Mouse (Mus musculus): ENCODE data around the gene Rsph3b. TPM values are rescaled to one million over a fixed set of nuclear protein-coding genes. Genes with fewer than 3 reads are reported as not detected.

Gene Rsph3b
- total and polyA plus RNA-seq, 3 experiments: 6.8 to 14.7 TPM; not detected in 1

Other genes starting within 250 kb of the Rsph3b start
- gene Ezr, start 165.9 kb downstream of the Rsph3b start, total RNA-seq (2012; rRNA removed): 43.0 and 48.7 TPM in 2 replicates
- gene Ezr, start 165.9 kb downstream of the Rsph3b start, polyA plus RNA-seq (2012; ENCODE audit: insufficient read depth in 1 of 2, insufficient read length in 2 of 2, low read depth in 1 of 2, low replicate concordance in 2 of 2, missing spikeins in 1 of 2): 10 to 100 TPM in 1 of 2 experiments, not detected in 1; 88.7 TPM
- 15.0 and 17.6 TPM in 2 replicates for gene Tagap1, start 12.5 kb upstream of the Rsph3b start, total RNA-seq (2012; rRNA removed)
- gene Tagap1, start 12.5 kb upstream of the Rsph3b start, polyA plus RNA-seq (2012; ENCODE audit: insufficient read depth in 1 of 2, insufficient read length in 2 of 2, low read depth in 1 of 2, low replicate concordance in 2 of 2, missing spikeins in 1 of 2): 10 to 100 TPM in 1 of 2 experiments, not detected in 1; 25.2 TPM
- gene Rnaset2b, start 22.0 kb upstream of the Rsph3b start, total RNA-seq (2012; rRNA removed): 40.6 and 45.1 TPM in 2 replicates
- gene Rnaset2b, start 22.0 kb upstream of the Rsph3b start, polyA plus RNA-seq (2012; ENCODE audit: insufficient read depth in 1 of 2, insufficient read length in 2 of 2, low read depth in 1 of 2, low replicate concordance in 2 of 2, missing spikeins in 1 of 2): 100 to 1,000 TPM; 205 to 626 TPM
- not detected in 2 replicates for gene Gm49721, start 30.2 kb upstream of the Rsph3b start, total RNA-seq (2012; rRNA removed)
- not detected for gene Gm49721, start 30.2 kb upstream of the Rsph3b start, polyA plus RNA-seq (2012; ENCODE audit: insufficient read depth in 1 of 2, insufficient read length in 2 of 2, low read depth in 1 of 2, low replicate concordance in 2 of 2, missing spikeins in 1 of 2)
- gene Gm1604a, start 76.9 kb upstream of the Rsph3b start, total RNA-seq (2012; rRNA removed): not detected in 2 replicates
- not detected for gene Gm1604a, start 76.9 kb upstream of the Rsph3b start, polyA plus RNA-seq (2012; ENCODE audit: insufficient read depth in 1 of 2, insufficient read length in 2 of 2, low read depth in 1 of 2, low replicate concordance in 2 of 2, missing spikeins in 1 of 2)
- gene Rps6ka2, start 221.4 kb upstream of the Rsph3b start, total RNA-seq (2012; rRNA removed): 5.2 and 6.0 TPM in 2 replicates
- gene Rps6ka2, start 221.4 kb upstream of the Rsph3b start, polyA plus RNA-seq (2012; ENCODE audit: insufficient read depth in 1 of 2, insufficient read length in 2 of 2, low read depth in 1 of 2, low replicate concordance in 2 of 2, missing spikeins in 1 of 2): 10 to 100 TPM in 1 of 2 experiments, not detected in 1; 11.2 TPM